Mouse (Mus musculus) intestine, embryonic 14.5 days (tissue): ENCODE measurements around the gene Pth2. TPM values are rescaled to one million over a fixed set of nuclear protein-coding genes. Genes with fewer than 3 reads are reported as not detected.
A peak's percentile ranks its signal among the peaks of the same experiment; 100 is the strongest.

Experiments
- ATAC-seq: fragments of 200-750 bp; cut with Nextera tagmentation; replicated peaks from 2 replicates; pipeline ENCODE4 v1.8.0; 2017; ENCODE audit warnings: low read depth, moderate number of reproducible peaks, moderate TSS enrichment, moderate library complexity; ENCODE audit not compliant: low FRiP score, low TSS enrichment
- DNase-seq: peaks from one replicate; pipeline ENCODE4 v3.0.0-alpha.2; 2018; ENCODE audit warnings: low spot score
- H3K27ac ChIP-seq: fragments of 300-500 bp; sonication (generic); 2 replicates; pipeline ENCODE4 v1.5.1; 2014; ENCODE audit warnings: low read depth, mild to moderate bottlenecking, control low read depth
- H3K27me3 ChIP-seq: fragments of 300-500 bp; sonication (generic); replicated peaks from 2 replicates; pipeline ENCODE4 v1.6.1; 2014; ENCODE audit warnings: low read length, control low read depth; ENCODE audit not compliant: control insufficient read depth, insufficient read depth
- H3K36me3 ChIP-seq: fragments of 300-500 bp; sonication (generic); 2 replicates; pipeline ENCODE4 v1.6.1; 2014; ENCODE audit warnings: low read length, control low read depth; ENCODE audit not compliant: control insufficient read depth, insufficient read depth
- H3K4me1 ChIP-seq: fragments of 300-500 bp; sonication (generic); replicated peaks from 2 replicates; pipeline ENCODE4 v1.6.1; 2014; ENCODE audit warnings: low read length, control low read depth, mixed read lengths; ENCODE audit not compliant: control insufficient read depth, insufficient read depth
- H3K4me2 ChIP-seq: fragments of 300-500 bp; sonication (generic); 2 replicates; pipeline ENCODE4 v1.6.1; 2014; ENCODE audit warnings: low read length
- H3K4me3 ChIP-seq: fragments of 300-500 bp; sonication (generic); 2 replicates; pipeline ENCODE4 v1.5.1; 2014; ENCODE audit warnings: low read depth, low read length, control low read depth, mixed read lengths
- H3K9ac ChIP-seq: fragments of 300-500 bp; sonication (generic); 2 replicates; pipeline ENCODE4 v1.6.1; 2014; ENCODE audit warnings: mild to moderate bottlenecking, low read length
- H3K9me3 ChIP-seq: fragments of 300-500 bp; sonication (generic); 2 replicates; pipeline ENCODE4 v1.6.1; 2016; ENCODE audit warnings: low read length, control low read depth; ENCODE audit not compliant: control insufficient read depth
- WGBS: fragments of 180-500 bp; shearing (Covaris S2); extraction: QIAGEN DNeasy Blood & Tissue Kit; methylation state at CpG from one replicate; pipeline ENCODE4 v1.1.7; 2014; 5-methylcytosine and 5-hydroxymethylcytosine counted together
- polyA plus RNA-seq: library from polyadenylated mRNA; unstranded; fragments of >200 nt; fragmentation: Nextera tagmentation; extraction: Ambion mirVana; gene quantifications from 2 replicates; pipeline ENCODE4 v1.2.1, GENCODE M21; 2014

Gene Pth2
- polyA plus RNA-seq, 1 experiment from 2014 or later: not detected

DNA sequence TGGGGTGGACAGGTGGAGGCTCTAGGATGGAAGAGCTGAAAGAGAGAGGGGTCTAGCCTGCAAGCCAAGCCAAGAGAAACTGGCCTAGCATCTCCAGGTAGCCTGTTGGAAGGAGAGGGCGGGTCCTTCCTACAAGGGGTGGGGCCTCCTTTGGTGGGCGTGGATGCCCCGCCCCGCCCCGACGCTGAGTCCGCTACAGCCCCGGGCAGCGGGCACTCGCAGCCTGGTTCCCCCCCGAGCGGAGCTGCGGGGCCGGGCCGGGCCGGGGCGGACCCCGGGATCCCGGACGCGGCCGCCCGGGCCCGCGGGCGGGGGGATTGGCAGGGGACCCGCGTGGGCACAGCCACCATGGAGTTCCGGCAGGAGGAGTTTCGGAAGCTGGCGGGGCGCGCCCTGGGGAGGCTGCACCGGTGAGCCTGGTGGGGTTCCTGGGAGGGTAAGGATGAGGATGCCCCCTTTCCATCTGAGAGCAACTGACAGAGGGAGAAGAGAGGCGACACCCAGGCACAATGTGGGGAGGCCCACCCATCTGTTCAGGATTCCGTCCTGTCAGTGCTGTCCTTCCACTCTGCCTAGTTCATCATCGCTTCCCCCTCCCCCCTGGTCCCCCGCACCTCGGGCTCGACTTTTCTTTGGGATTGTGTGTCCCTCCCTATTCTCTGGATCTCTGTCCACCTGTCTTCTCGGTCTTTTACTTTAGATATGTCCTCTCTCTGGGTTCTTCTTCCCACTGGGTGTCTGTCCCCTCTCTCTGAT lies 16.9 kb upstream of the Pth2 start, which contains the start of gene Slc17a7:
Gene Slc17a7 (plus strand): TSS at position 215 of the 756 bp plus-strand sequence.
- Histone ChIP-seq H3K36me3 (peaks cover 20% of the 10 kb centered on the region), H3K4me3 (peak within 1 kb of the TSS; percentile 25), H3K27me3 (peaks cover 67% of the 10 kb centered on the region), H3K27ac (no peak within 1 kb of the TSS), H3K4me2 (peak within 1 kb of the TSS; percentile 51), H3K4me1 (no peaks in the 10 kb centered on the region), H3K9ac (no peak within 1 kb of the TSS), H3K9me3 (peaks cover 3% of the 10 kb centered on the region)
- no peak for ATAC-seq
- DNase-seq: peak; percentile 70
- WGBS: 2% methylated on average over 36 of the region's 41 CpGs

DNA sequence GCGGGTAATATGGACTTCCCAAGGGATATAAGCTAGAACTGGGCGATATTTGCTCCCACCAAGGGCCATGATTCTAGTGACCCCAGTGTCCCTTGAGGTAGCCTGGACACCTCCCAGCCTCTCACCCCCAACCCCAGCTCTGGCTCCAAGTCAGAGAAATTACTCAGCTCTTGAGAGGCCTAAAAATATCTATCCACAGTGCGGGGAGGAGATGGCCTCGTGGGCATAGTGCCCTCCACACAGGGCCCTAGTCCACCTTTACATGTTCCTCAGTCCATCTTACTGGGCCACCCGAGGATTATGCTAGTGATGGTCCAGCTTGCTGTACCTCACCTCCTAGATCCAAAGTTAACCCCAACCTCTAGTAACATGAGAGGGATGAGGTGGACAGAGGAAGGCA lies 16.0 kb upstream of the Pth2 start:
- peaks cover 11% of the 10 kb centered on the region for H3K36me3 ChIP-seq
- peaks cover 12% of the 10 kb centered on the region for H3K9me3 ChIP-seq
- H3K4me1 ChIP-seq: no peaks in the 10 kb centered on the region
- 72% methylated on average over 5 of the region's 5 CpGs for WGBS
- no peak overlapping the region for H3K4me3 ChIP-seq
- no peak overlapping the region for H3K4me2 ChIP-seq
- H3K9ac ChIP-seq: no peak overlapping the region
- DNase-seq (no peak), ATAC-seq (no peak)
- H3K27me3 ChIP-seq: peaks cover 76% of the 10 kb centered on the region
- H3K27ac ChIP-seq: no peak overlapping the region

DNA sequence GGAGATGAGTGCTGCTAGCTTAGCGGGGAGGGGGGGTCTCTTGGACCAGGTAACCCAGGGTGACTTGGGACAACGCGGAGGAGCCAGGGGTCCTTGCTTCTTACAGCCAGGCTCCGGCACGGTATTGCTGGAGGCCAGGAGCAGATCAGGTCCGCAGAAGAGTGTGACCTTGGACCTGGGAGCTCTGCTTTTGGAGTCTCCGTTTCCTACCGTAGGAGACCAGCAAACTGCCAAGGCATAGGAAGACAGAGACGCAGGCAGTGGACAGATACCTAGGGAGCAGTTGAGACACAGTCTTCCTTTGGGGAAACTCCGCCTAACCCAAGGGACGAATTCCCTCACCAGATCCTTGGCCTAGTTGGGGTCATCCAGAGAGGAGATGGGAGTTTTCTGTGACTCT lies 15.1 kb upstream of the Pth2 start:
- Histone ChIP-seq H3K9me3 (peaks cover 21% of the 10 kb centered on the region), H3K27me3 (peaks cover 78% of the 10 kb centered on the region), H3K9ac (no peak overlapping the region), H3K27ac (no peak overlapping the region), H3K36me3 (peaks cover 2% of the 10 kb centered on the region; the same call in 1 of the 2 replicates), H3K4me3 (no peak overlapping the region), H3K4me2 (no peak overlapping the region), H3K4me1 (no peaks in the 10 kb centered on the region)
- 47% methylated on average over 11 of the region's 11 CpGs for WGBS
- ATAC-seq: no peak
- DNase-seq: no peak

DNA sequence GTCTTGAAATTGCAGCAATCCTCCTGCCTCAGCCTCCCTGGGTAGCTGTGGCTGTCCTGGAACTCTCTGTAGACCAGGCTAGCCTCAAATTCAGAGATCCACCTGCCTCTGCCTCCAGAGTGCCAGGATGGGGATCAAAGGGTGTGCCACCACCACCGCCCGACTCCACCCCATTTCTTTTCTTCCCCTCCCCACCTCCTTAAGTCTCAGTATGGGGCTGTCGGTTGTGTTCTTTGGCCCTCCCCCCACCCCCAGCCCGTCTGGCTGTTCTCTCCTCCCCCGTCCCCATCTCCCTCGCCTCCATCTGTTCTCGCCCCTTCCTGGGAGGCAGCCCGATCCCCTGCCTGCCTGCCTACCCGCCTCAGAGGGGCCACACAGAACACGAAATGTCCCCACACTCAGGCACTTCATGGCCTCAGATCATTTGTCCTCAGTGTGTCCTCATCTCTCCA lies 13.8 kb upstream of the Pth2 start:
- peaks cover 84% of the 10 kb centered on the region for H3K27me3 ChIP-seq
- WGBS: 27% methylated on average over 10 of the region's 10 CpGs
- no peak overlapping the region for H3K4me2 ChIP-seq
- H3K36me3 ChIP-seq: no peaks in the 10 kb centered on the region
- ATAC-seq (no peak), DNase-seq (no peak)
- no peak overlapping the region for H3K9ac ChIP-seq
- no peak overlapping the region for H3K4me3 ChIP-seq
- H3K9me3 ChIP-seq: peaks cover 21% of the 10 kb centered on the region
- H3K27ac ChIP-seq: no peak overlapping the region
- no peaks in the 10 kb centered on the region for H3K4me1 ChIP-seq

DNA sequence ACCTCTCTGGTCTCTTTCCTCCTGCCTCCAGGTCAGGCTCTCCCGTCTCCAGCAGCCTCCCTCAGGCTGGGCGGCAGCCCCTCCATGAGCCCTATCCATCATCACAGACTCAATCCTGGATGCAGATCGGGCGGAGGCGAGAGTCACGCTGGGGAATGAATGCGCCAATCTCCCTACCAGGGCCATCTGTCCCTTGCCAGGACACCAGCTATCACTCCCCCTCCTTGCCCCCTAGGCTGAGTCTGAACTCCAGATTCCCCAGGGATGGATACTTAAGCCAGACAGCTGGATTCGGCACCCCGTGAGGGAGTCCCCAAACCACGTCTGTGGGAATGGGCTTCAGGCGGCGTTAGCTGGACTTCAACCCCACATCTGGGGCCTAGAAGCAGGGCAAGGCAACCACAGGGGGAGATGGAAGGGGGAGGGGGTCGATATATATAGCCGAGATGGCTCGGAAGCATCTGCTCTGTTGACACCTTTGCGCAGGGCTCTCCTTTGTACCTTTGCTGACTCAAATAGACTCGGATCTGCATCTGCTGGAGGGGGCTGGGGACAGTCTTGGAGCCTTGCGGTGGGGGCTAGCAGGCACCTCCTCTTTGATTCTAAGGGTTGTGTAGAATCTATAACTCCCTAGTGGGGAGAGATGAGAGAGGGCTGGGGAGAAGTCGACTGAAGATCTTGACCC lies 12.9 kb upstream of the Pth2 start:
- no peak for DNase-seq
- Histone ChIP-seq H3K4me3 (no peak overlapping the region), H3K9me3 (peaks cover 21% of the 10 kb centered on the region), H3K36me3 (no peaks in the 10 kb centered on the region), H3K27me3 (peaks cover 77% of the 10 kb centered on the region), H3K4me1 (no peaks in the 10 kb centered on the region), H3K27ac (no peak overlapping the region), H3K9ac (no peak overlapping the region), H3K4me2 (no peak overlapping the region)
- 2% methylated on average over 19 of the region's 19 CpGs for WGBS
- ATAC-seq: no peak

DNA sequence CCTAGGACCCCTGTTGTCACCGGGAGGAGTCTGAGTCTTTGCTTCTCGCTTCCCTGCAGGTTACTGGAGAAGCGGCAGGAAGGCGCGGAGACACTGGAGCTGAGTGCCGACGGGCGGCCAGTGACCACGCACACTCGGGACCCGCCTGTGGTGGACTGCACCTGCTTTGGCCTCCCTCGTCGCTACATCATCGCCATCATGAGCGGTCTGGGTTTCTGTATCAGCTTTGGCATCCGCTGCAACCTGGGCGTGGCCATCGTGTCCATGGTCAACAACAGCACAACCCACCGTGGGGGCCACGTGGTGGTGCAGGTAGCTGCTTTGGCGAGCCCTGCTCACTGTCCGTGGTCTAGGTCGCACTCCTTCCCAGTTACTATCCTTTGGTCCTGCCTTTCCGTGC lies 12.1 kb upstream of the Pth2 start:
- H3K4me1 ChIP-seq: no peaks in the 10 kb centered on the region
- no peak overlapping the region for H3K9ac ChIP-seq
- peaks cover 73% of the 10 kb centered on the region for H3K27me3 ChIP-seq
- H3K4me3 ChIP-seq: no peak overlapping the region
- WGBS: 7% methylated on average over 24 of the region's 24 CpGs
- DNase-seq (no peak), ATAC-seq (no peak)
- H3K4me2 ChIP-seq: no peak overlapping the region
- H3K27ac ChIP-seq: no peak overlapping the region
- H3K9me3 ChIP-seq: peaks cover 21% of the 10 kb centered on the region
- no peaks in the 10 kb centered on the region for H3K36me3 ChIP-seq

DNA sequence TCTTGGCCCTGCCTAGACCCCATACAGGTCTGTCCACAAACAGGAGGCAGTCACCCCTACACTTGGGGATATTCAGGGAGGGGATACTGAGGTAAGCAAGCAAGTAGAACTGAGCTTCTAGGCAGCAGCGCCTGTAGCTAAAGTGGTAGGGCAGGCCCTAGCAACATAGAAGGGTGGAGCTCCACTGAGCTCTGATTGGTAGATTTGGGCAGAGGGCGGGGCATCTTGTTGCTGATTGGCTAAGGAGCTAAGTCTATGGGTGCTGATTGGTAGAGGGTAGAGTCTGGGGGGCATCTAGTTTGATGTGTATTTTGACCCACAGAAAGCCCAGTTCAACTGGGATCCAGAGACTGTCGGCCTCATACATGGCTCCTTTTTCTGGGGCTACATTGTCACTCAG lies 11.3 kb upstream of the Pth2 start:
- ATAC-seq (no peak), DNase-seq (no peak)
- no peaks in the 10 kb centered on the region for H3K36me3 ChIP-seq
- no peak overlapping the region for H3K9ac ChIP-seq
- H3K27me3 ChIP-seq: peaks cover 72% of the 10 kb centered on the region
- H3K4me2 ChIP-seq: no peak overlapping the region
- no peak overlapping the region for H3K27ac ChIP-seq
- H3K4me1 ChIP-seq: no peaks in the 10 kb centered on the region
- H3K9me3 ChIP-seq: peaks cover 21% of the 10 kb centered on the region
- H3K4me3 ChIP-seq: no peak overlapping the region
- 87% methylated on average over 3 of the region's 3 CpGs for WGBS

DNA sequence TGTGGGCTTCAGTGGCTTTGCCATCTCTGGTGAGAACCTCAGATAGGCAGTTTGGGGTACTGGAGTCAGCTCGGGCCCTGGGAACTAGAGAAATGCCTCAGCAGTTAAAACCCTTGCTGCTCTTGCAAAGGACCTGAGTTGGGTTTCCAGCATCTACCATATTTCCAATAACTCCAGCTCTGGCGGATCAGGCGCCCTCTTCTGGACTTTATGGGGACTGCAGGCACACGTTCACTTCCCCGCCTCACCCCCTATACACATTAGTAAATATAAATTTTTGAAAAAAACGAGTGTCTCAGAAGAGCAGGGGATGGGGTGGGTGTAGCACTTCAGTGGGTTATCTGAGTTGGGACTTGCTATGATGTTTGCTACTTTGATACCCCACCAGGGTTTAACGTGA lies 7.8 kb upstream of the Pth2 start:
- H3K4me2 ChIP-seq: no peak overlapping the region
- DNase-seq (no peak), ATAC-seq (no peak)
- no peak overlapping the region for H3K27ac ChIP-seq
- peaks cover 5% of the 10 kb centered on the region for H3K4me1 ChIP-seq
- peaks cover 21% of the 10 kb centered on the region for H3K9me3 ChIP-seq
- no peaks in the 10 kb centered on the region for H3K36me3 ChIP-seq
- peaks cover 72% of the 10 kb centered on the region for H3K27me3 ChIP-seq
- no peak overlapping the region for H3K4me3 ChIP-seq
- no peak overlapping the region for H3K9ac ChIP-seq
- WGBS: 62% methylated on average over 7 of the region's 7 CpGs
